Mouse (Mus musculus): Measurements from ENCODE around the gene Ptges3l. TPM values are rescaled to one million over a fixed set of nuclear protein-coding genes. Genes with fewer than 3 reads are reported as not detected.

The Ptges3l gene
- not detected for polyA plus RNA-seq (2015; fragmentation: Illumina TruSeq; extraction: RNeasy Lipid Tissue Mini Kit (QIAGEN cat#74804); ENCODE audit: insufficient read depth, low read depth, low replicate concordance)

GRCm38 (mm10) chr11:101424925-101425813, at the start of gene Ptges3l, which contains the start of gene Rundc1:
TSS of gene Ptges3l (minus strand) at chr11:101425333.
TSS of gene Rundc1 (plus strand) at chr11:101425085.

GRCm38 (mm10) chr11:101465869-101466551, 40.9 kb upstream of the Ptges3l start, which contains the start of gene Vat1:
TSS of gene Vat1 (minus strand) at chr11:101466230.

GRCm38 (mm10) chr11:101464211-101465100, 39.3 kb upstream of the Ptges3l start, which contains the start of gene Rnd2:
TSS of gene Rnd2 (plus strand) at chr11:101464999.

GRCm38 (mm10) chr11:101448274-101448746, 23.2 kb upstream of the Ptges3l start, which contains the start of gene Ifi35:
TSS of gene Ifi35 (plus strand) at chr11:101448407.

GRCm38 (mm10) chr11:101442127-101442693, 17.1 kb upstream of the Ptges3l start, which contains the start of gene Rpl27:
TSS of gene Rpl27 (plus strand) at chr11:101442298.

GRCm38 (mm10) chr11:101424105-101424851, 855 bp downstream of the Ptges3l start, which contains the start of gene Gm27029:
TSS of gene Gm27029 (minus strand) at chr11:101424796.

GRCm38 (mm10) chr11:101417101-101417855, 7.9 kb downstream of the Ptges3l start, which contains the start of gene Aarsd1:
TSS of gene Aarsd1 (minus strand) at chr11:101417615.

Other genes starting within 250 kb of the Ptges3l start
- gene Ccr10, start 249.9 kb downstream of the Ptges3l start, polyA plus RNA-seq (2015; fragmentation: Illumina TruSeq; extraction: RNeasy Lipid Tissue Mini Kit (QIAGEN cat#74804); ENCODE audit: insufficient read depth, low read depth, low replicate concordance): not detected
- 9.6 TPM for gene Ezh1, start 198.9 kb downstream of the Ptges3l start, polyA plus RNA-seq (2015; fragmentation: Illumina TruSeq; extraction: RNeasy Lipid Tissue Mini Kit (QIAGEN cat#74804); ENCODE audit: insufficient read depth, low read depth, low replicate concordance)
- gene Ramp2, start 179.3 kb downstream of the Ptges3l start, polyA plus RNA-seq (2015; fragmentation: Illumina TruSeq; extraction: RNeasy Lipid Tissue Mini Kit (QIAGEN cat#74804); ENCODE audit: insufficient read depth, low read depth, low replicate concordance): 30.5 TPM
- gene Vps25, start 171.6 kb downstream of the Ptges3l start, polyA plus RNA-seq (2015; fragmentation: Illumina TruSeq; extraction: RNeasy Lipid Tissue Mini Kit (QIAGEN cat#74804); ENCODE audit: insufficient read depth, low read depth, low replicate concordance): 32.2 TPM
- 4.7 TPM for gene Wnk4, start 164.8 kb downstream of the Ptges3l start, polyA plus RNA-seq (2015; fragmentation: Illumina TruSeq; extraction: RNeasy Lipid Tissue Mini Kit (QIAGEN cat#74804); ENCODE audit: insufficient read depth, low read depth, low replicate concordance)
- gene Cntd1, start 146.3 kb downstream of the Ptges3l start, polyA plus RNA-seq (2015; fragmentation: Illumina TruSeq; extraction: RNeasy Lipid Tissue Mini Kit (QIAGEN cat#74804); ENCODE audit: insufficient read depth, low read depth, low replicate concordance): not detected
- 56.2 TPM for gene Coa3, start 146.2 kb downstream of the Ptges3l start, polyA plus RNA-seq (2015; fragmentation: Illumina TruSeq; extraction: RNeasy Lipid Tissue Mini Kit (QIAGEN cat#74804); ENCODE audit: insufficient read depth, low read depth, low replicate concordance)
- gene Becn1, start 123.0 kb downstream of the Ptges3l start, polyA plus RNA-seq (2015; fragmentation: Illumina TruSeq; extraction: RNeasy Lipid Tissue Mini Kit (QIAGEN cat#74804); ENCODE audit: insufficient read depth, low read depth, low replicate concordance): 20.4 TPM
- gene Psme3, start 109.1 kb downstream of the Ptges3l start, polyA plus RNA-seq (2015; fragmentation: Illumina TruSeq; extraction: RNeasy Lipid Tissue Mini Kit (QIAGEN cat#74804); ENCODE audit: insufficient read depth, low read depth, low replicate concordance): 15.3 TPM
- 4.8 TPM for gene Aoc2, start 100.3 kb downstream of the Ptges3l start, polyA plus RNA-seq (2015; fragmentation: Illumina TruSeq; extraction: RNeasy Lipid Tissue Mini Kit (QIAGEN cat#74804); ENCODE audit: insufficient read depth, low read depth, low replicate concordance)
- 8.3 TPM for gene Aoc3, start 94.7 kb downstream of the Ptges3l start, polyA plus RNA-seq (2015; fragmentation: Illumina TruSeq; extraction: RNeasy Lipid Tissue Mini Kit (QIAGEN cat#74804); ENCODE audit: insufficient read depth, low read depth, low replicate concordance)
- not detected for gene G6pc, start 57.8 kb downstream of the Ptges3l start, polyA plus RNA-seq (2015; fragmentation: Illumina TruSeq; extraction: RNeasy Lipid Tissue Mini Kit (QIAGEN cat#74804); ENCODE audit: insufficient read depth, low read depth, low replicate concordance)
- gene Aarsd1, start 7.7 kb downstream of the Ptges3l start, polyA plus RNA-seq (2015; fragmentation: Illumina TruSeq; extraction: RNeasy Lipid Tissue Mini Kit (QIAGEN cat#74804); ENCODE audit: insufficient read depth, low read depth, low replicate concordance): 7.0 TPM
- 3.0 TPM for gene Gm27029, start 537 bp downstream of the Ptges3l start, polyA plus RNA-seq (2015; fragmentation: Illumina TruSeq; extraction: RNeasy Lipid Tissue Mini Kit (QIAGEN cat#74804); ENCODE audit: insufficient read depth, low read depth, low replicate concordance)
- gene Rundc1, start 248 bp downstream of the Ptges3l start, polyA plus RNA-seq (2015; fragmentation: Illumina TruSeq; extraction: RNeasy Lipid Tissue Mini Kit (QIAGEN cat#74804); ENCODE audit: insufficient read depth, low read depth, low replicate concordance): 8.9 TPM
- gene Rpl27, start 17.0 kb upstream of the Ptges3l start, polyA plus RNA-seq (2015; fragmentation: Illumina TruSeq; extraction: RNeasy Lipid Tissue Mini Kit (QIAGEN cat#74804); ENCODE audit: insufficient read depth, low read depth, low replicate concordance): 186 TPM
- gene Ifi35, start 23.1 kb upstream of the Ptges3l start, polyA plus RNA-seq (2015; fragmentation: Illumina TruSeq; extraction: RNeasy Lipid Tissue Mini Kit (QIAGEN cat#74804); ENCODE audit: insufficient read depth, low read depth, low replicate concordance): 19.5 TPM
- 3.9 TPM for gene Rnd2, start 39.7 kb upstream of the Ptges3l start, polyA plus RNA-seq (2015; fragmentation: Illumina TruSeq; extraction: RNeasy Lipid Tissue Mini Kit (QIAGEN cat#74804); ENCODE audit: insufficient read depth, low read depth, low replicate concordance)
- 30.4 TPM for gene Vat1, start 40.9 kb upstream of the Ptges3l start, polyA plus RNA-seq (2015; fragmentation: Illumina TruSeq; extraction: RNeasy Lipid Tissue Mini Kit (QIAGEN cat#74804); ENCODE audit: insufficient read depth, low read depth, low replicate concordance)
- 0.92 TPM for gene Brca1, start 126.6 kb upstream of the Ptges3l start, polyA plus RNA-seq (2015; fragmentation: Illumina TruSeq; extraction: RNeasy Lipid Tissue Mini Kit (QIAGEN cat#74804); ENCODE audit: insufficient read depth, low read depth, low replicate concordance)
- gene Nbr1, start 126.8 kb upstream of the Ptges3l start, polyA plus RNA-seq (2015; fragmentation: Illumina TruSeq; extraction: RNeasy Lipid Tissue Mini Kit (QIAGEN cat#74804); ENCODE audit: insufficient read depth, low read depth, low replicate concordance): 46.2 TPM
- 6.8 TPM for gene Tmem106a, start 156.9 kb upstream of the Ptges3l start, polyA plus RNA-seq (2015; fragmentation: Illumina TruSeq; extraction: RNeasy Lipid Tissue Mini Kit (QIAGEN cat#74804); ENCODE audit: insufficient read depth, low read depth, low replicate concordance)
- not detected for gene Gm11634, start 173.9 kb upstream of the Ptges3l start, polyA plus RNA-seq (2015; fragmentation: Illumina TruSeq; extraction: RNeasy Lipid Tissue Mini Kit (QIAGEN cat#74804); ENCODE audit: insufficient read depth, low read depth, low replicate concordance)
- gene Rdm1, start 201.9 kb upstream of the Ptges3l start, polyA plus RNA-seq (2015; fragmentation: Illumina TruSeq; extraction: RNeasy Lipid Tissue Mini Kit (QIAGEN cat#74804); ENCODE audit: insufficient read depth, low read depth, low replicate concordance): 8.8 TPM
- 8.4 TPM for gene Arl4d, start 240.2 kb upstream of the Ptges3l start, polyA plus RNA-seq (2015; fragmentation: Illumina TruSeq; extraction: RNeasy Lipid Tissue Mini Kit (QIAGEN cat#74804); ENCODE audit: insufficient read depth, low read depth, low replicate concordance)

Data from pancreas, adult 10 weeks (tissue).